Mouse (Mus musculus) ES-Bruce4 (cell line): ENCODE data around the gene Syap1. TPM values are rescaled to one million over a fixed set of nuclear protein-coding genes. Genes with fewer than 3 reads are reported as not detected.
"Not testable (repeated sequence)": the region's sequence is repeated elsewhere in the genome, so short reads cannot be mapped to it uniquely, and the experiment has no call there.

Source experiments
- H3K27ac ChIP-seq: 2 replicates; pipeline ENCODE4 v1.5.1; 2012; ENCODE audit warnings: low read length, inconsistent platforms; ENCODE audit not compliant: insufficient read depth
- H3K27me3 ChIP-seq: 2 replicates; pipeline ENCODE4 v1.6.1; 2012; ENCODE audit warnings: mild to moderate bottlenecking, low read length, inconsistent platforms; ENCODE audit not compliant: control insufficient read depth, poor library complexity, insufficient read depth, severe bottlenecking
- H3K36me3 ChIP-seq: 2 replicates; pipeline ENCODE4 v1.6.1; 2012; ENCODE audit warnings: inconsistent platforms, mild to moderate bottlenecking, low read length, moderate library complexity; ENCODE audit not compliant: control insufficient read depth, poor library complexity, insufficient read depth, severe bottlenecking
- H3K4me1 ChIP-seq: one replicate; pipeline ENCODE4 v1.8.1; 2011; ENCODE audit warnings: low read length; ENCODE audit not compliant: control insufficient read depth, insufficient read depth
- H3K4me3 ChIP-seq: 2 replicates; pipeline ENCODE4 v1.5.1; 2011; ENCODE audit warnings: low read depth, mild to moderate bottlenecking, low read length
- H3K9ac ChIP-seq: 2 replicates; pipeline ENCODE4 v1.6.1; 2012; ENCODE audit warnings: low read depth, mild to moderate bottlenecking, inconsistent platforms; ENCODE audit not compliant: poor library complexity, severe bottlenecking
- H3K9me3 ChIP-seq: replicated peaks from 2 replicates; pipeline ENCODE4 v1.6.1; 2012; ENCODE audit warnings: mild to moderate bottlenecking, low read length, inconsistent platforms; ENCODE audit not compliant: control insufficient read depth, poor library complexity, insufficient read depth, severe bottlenecking
- CTCF ChIP-seq: IDR thresholded peaks from one replicate; pipeline ENCODE4 v1.8.1; 2011; ENCODE audit warnings: low read depth, low read length
- EP300 ChIP-seq: IDR thresholded peaks from 2 replicates; pipeline ENCODE4 v1.6.1; 2011; ENCODE audit warnings: low read depth, low read length; ENCODE audit not compliant: insufficient read depth
- POLR2A ChIP-seq: IDR thresholded peaks from one replicate; pipeline ENCODE4 v1.8.1; 2011; ENCODE audit warnings: low read length; ENCODE audit not compliant: insufficient read depth
- polyA plus RNA-seq: library from polyadenylated mRNA; stranded (reverse); fragments of >200 nt; gene quantifications from 2 replicates; pipeline ENCODE4 v1.2.4, GENCODE M21; 2011; ENCODE audit warnings: low read depth; ENCODE audit not compliant: missing spikeins, insufficient read depth, insufficient read length

The Syap1 gene
- polyA plus RNA-seq, 1 experiment = 25.2 TPM

- TF ChIP-seq EP300 = no peak
- no peak for TF ChIP-seq POLR2A
- TF ChIP-seq CTCF = no peak
- H3K4me1 ChIP-seq = no peaks in the 10 kb centered on the region
- no peaks in the 10 kb centered on the region for H3K27me3 ChIP-seq
- no peaks in the 10 kb centered on the region for H3K9me3 ChIP-seq
- peak overlapping the region; percentile 74 for H3K4me3 ChIP-seq
- H3K9ac ChIP-seq = peak overlapping the region; percentile 75
- H3K27ac ChIP-seq = peak overlapping the region; percentile 48
- no peaks in the 10 kb centered on the region for H3K36me3 ChIP-seq
These were observed 13.9 kb upstream of the Syap1 start for GRCm38 (mm10) chrX:162902040-162902734.

GRCm38 (mm10) chrX:162901371-162902039 is 13.3 kb upstream of the Syap1 start:
- Histone ChIP-seq H3K9ac (peak overlapping the region; percentile 75), H3K27ac (peak overlapping the region; percentile 80), H3K4me3 (peak overlapping the region; percentile 74), H3K27me3 (no peaks in the 10 kb centered on the region), H3K9me3 (no peaks in the 10 kb centered on the region), H3K4me1 (no peaks in the 10 kb centered on the region), H3K36me3 (no peaks in the 10 kb centered on the region)
- no peak for TF ChIP-seq CTCF
- no peak for TF ChIP-seq POLR2A

- Histone ChIP-seq H3K27me3 (no peaks in the 10 kb centered on the region), H3K4me1 (no peaks in the 10 kb centered on the region), H3K36me3 (no peaks in the 10 kb centered on the region), H3K4me3 (peak within 1 kb of the TSS; percentile 74), H3K9ac (peak within 1 kb of the TSS; percentile 75), H3K9me3 (no peaks in the 10 kb centered on the region), H3K27ac (peak within 1 kb of the TSS; percentile 80)
- TF ChIP-seq EP300 (no peak), POLR2A (no peak), CTCF (no peak)
These were observed 12.7 kb upstream of the Syap1 start, which contains the start of gene Ctps2 for GRCm38 (mm10) chrX:162900938-162901337. Gene Ctps2 (plus strand): TSS chrX:162901238.

GRCm38 (mm10) chrX:162888575-162889223 is 452 bp upstream of the Syap1 start:
- H3K9ac ChIP-seq, H3K27ac ChIP-seq, H3K4me1 ChIP-seq, H3K4me3 ChIP-seq, H3K27me3 ChIP-seq, H3K9me3 ChIP-seq, H3K36me3 ChIP-seq: not testable (repeated sequence)

GRCm38 (mm10) chrX:162878236-162878635 is 10.0 kb downstream of the Syap1 start:
- TF ChIP-seq POLR2A = no peak
- TF ChIP-seq EP300 = no peak
- no peak for TF ChIP-seq CTCF
- Histone ChIP-seq H3K27ac (no peak overlapping the region), H3K36me3 (peaks cover 5% of the 10 kb centered on the region)

GRCm38 (mm10) chrX:162873761-162874160 is 14.5 kb downstream of the Syap1 start:
- Histone ChIP-seq H3K9me3 (no peaks in the 10 kb centered on the region), H3K4me1 (no peaks in the 10 kb centered on the region), H3K9ac (no peak overlapping the region), H3K36me3 (peaks cover 4% of the 10 kb centered on the region; the same call in 1 of the 2 replicates), H3K4me3 (no peak overlapping the region), H3K27ac (no peak overlapping the region), H3K27me3 (no peaks in the 10 kb centered on the region)
- TF ChIP-seq CTCF (no peak), EP300 (no peak), POLR2A (no peak)

More at GRCm38 (mm10) chrX:162878236-162878635, 10.0 kb downstream of the Syap1 start:
- no peak overlapping the region for H3K4me3 ChIP-seq
- H3K9ac ChIP-seq = no peak overlapping the region
- no peaks in the 10 kb centered on the region for H3K9me3 ChIP-seq
- no peaks in the 10 kb centered on the region for H3K4me1 ChIP-seq
- no peaks in the 10 kb centered on the region for H3K27me3 ChIP-seq
